Mouse (Mus musculus) brain, adult 2 months (tissue): ENCODE data around the gene C1d.
"Not testable (repeated sequence)": the region's sequence is repeated elsewhere in the genome, so short reads cannot be mapped to it uniquely, and the experiment has no call there.

Experiments
- DNase-seq: peaks from one replicate; pipeline ENCODE4 v3.0.0; 2011; ENCODE audit warnings: low read depth, low spot score

The C1d gene

GRCm38 (mm10) chr11:17257443-17257842 is at the start of gene C1d:
Gene C1d, plus strand, starts transcription at chr11:17257579.
- peak; percentile 99 for DNase-seq

DNA sequence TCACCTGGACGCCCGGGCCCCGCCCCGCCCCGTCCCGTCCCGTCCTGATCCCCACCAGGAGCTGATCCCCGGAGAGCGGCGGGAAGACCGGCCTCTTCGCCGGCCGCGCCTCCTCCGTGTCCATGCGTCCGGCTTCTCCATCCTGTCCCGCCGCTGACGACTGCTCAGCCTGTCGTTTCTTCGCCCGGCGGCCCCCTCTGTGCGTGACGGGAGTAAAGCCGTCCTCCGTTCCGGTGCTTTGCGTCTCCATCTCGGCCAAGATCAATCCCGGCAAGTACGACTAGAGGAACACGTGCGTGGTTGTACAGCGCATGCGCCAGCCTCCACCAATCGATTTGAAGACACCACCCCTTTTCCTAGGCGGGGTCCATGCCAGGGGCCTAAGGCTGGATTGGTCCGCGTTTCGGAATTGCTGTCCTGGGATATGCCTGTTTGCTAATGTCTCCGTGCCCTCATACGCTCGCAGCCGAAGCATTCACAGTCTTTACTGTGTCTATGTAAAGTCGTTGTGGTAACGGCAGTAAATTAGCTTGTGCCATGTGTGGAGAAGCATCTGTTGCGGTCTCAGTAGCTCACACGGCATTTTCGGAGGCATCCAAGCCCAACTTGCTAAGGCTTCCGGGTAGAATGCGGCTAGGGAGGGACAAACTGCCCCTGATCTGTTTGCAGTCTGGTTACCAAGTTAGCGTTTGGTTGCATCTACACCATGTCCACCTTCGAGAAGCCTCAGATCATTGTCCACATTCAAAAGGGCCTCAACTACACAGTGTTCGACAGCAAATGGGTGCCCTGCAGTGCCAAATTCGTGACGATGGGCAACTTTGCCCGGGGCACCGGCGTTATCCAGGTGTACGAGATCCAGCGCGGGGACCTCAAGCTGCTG is 45.9 kb upstream of the C1d start, which contains the start of gene Pno1:
TSS of gene Pno1 (minus strand) at position 311 of the 883 bp plus-strand sequence.
- DNase-seq: peak; percentile 99

DNA sequence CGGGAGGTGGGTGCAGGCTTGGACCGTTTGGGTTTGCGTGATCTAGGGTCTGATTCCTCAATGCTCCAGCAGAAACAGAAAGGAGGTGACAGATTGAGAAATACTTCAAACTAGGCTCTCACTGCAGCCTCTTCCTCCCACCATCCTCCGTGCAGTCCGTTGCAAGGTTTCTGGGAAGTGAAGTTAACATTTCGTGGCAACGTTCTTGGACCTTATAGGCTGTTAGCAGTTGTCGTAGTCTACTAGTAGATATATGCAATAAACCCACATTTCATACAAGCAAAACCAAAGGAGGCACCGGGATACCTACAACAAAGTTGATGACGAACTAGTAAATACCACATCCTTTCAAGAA is 45.3 kb upstream of the C1d start:
- DNase-seq: peak; percentile 68

- DNase-seq: no peak
These were observed 44.4 kb upstream of the C1d start for GRCm38 (mm10) chr11:17212903-17213509.

GRCm38 (mm10) chr11:17215475-17215874 is 41.9 kb upstream of the C1d start:
- peak; percentile 57 for DNase-seq

- no peak for DNase-seq
These were observed 36.3 kb upstream of the C1d start for GRCm38 (mm10) chr11:17221126-17221525.

DNA sequence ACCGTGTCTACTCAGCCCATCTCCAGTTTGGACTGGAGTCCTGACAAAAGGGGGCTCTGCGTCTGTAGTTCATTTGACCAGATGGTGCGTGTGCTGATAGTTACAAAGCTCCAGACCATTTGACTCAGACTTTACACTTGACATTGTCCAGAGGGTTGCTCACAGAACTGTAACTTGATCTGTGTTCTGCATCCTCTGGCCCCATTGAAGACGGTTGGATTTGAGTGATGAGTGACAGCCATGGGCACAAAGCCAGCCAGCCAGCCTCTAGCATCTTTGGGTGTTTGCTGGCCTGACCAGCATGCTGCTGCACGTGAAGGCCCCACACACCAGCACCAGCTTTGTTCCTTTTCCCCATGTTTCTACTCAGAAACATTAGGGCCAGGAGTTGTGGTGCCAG is 24.6 kb upstream of the C1d start:
- no peak for DNase-seq

DNA sequence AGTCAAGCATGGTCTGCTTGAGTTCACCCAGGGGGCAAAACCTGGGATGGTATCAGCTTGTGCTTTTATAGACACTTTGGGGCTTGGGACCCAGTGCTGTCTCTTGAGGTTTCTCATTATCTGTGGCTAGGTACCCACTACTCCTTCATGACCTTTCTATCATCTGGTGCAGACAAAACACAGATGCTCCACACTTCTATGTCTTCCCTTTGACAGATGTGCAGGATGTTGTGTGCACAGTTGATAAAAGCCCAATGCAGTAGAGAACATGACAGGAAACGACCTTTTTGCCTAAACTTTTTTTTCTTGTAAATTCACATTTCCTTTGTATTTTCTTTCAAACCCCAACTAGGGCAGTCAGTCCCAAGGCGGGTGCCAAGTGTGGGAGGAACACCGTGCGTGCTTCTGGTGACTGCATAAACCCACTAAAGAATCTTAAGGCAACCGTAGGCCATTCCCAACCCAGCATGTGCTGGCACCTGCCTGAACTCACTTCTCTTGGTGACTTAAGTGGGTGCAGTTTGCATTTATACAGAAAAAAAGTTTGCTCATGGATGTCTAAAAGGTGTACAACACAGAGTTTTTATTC is 20.8 kb upstream of the C1d start:
- DNase-seq: peak; percentile 29

DNA sequence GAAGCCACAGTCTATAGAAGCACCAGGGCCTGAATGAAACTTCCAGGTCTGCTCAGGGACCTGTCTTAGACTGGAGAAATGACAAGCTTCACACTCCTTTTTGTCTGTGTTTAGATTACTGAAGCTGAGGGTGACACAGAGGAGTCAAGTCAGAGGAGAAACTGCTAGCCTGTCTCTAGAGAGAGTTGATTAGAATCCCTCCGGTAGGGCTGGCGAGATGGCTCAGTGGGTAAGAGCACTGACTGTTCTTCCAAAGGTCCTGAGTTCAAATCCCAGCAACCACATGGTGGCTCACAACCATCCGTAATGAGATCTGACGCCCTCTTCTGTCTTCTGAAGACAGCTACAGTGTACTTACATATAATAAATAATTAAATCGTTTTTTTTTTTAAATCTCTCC is 18.8 kb upstream of the C1d start:
- DNase-seq: not testable (repeated sequence)

DNA sequence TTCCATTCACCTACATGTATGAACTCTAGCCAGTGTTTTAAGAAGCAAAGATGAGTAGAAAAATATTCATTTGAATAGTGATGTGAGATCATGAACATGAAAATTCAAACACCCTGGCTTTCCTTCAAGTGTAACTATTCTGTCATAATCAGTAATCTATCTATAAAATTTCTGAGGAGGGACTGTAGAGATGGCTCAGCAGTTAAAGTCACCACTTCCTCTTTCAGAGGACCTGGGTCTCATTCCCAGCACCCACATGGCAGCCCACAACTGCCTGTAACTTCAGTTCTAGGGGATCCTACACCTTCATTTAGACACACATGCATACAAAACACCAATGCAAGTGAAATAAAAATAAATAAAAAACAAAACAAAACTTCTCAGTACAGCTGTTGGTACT is 8.7 kb upstream of the C1d start:
- DNase-seq: no peak

DNA sequence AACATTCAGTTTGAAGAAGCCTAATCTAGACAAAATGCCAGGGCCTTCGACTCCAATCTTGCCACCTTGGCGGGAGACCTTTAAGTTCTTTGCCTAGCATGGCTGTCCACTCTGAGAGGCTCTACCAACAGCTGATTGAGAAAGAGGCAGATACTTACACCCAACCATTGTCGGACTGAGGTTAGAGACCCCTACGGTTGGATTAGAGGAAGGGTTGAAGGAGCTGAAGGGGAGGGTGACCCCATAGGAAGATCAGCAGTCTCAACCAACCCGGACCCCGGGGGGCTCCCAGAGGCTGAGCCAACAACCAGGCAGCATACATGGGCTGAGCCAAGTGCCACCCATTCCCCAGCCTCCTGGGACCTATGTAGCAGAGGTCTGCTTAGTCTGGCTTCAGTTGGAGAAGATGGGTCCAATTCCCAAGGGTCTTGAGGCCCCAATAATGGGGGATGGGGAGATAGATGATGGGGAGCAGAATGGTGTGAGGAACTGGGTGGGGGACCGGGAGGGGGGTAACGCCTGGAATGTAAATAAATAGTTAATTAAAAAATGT is 490 bp upstream of the C1d start:
- DNase-seq: no peak

GRCm38 (mm10) chr11:17257861-17258260 is 482 bp downstream of the C1d start:
- DNase-seq: no peak

DNA sequence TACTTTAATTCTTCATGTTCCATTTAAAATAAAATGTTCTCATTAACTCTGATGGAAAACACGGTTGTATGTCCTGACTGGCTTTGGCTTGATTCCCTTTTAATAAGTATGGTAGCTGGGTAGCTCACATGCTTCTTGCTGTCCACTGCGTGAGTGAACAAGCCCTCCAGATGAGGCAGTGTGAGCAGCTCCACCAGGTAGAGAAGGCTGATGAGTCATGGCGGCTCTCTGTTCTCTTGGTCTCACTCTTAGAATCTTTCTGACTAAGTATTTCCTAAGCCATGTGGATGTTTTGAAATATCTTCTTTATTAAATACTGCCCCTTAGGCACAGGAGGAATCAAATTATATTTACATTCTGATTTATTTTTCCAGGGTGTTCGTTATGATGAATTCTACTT is 9.8 kb downstream of the C1d start:
- no peak for DNase-seq

GRCm38 (mm10) chr11:17268801-17269200 is 11.4 kb downstream of the C1d start:
- no peak for DNase-seq

DNA sequence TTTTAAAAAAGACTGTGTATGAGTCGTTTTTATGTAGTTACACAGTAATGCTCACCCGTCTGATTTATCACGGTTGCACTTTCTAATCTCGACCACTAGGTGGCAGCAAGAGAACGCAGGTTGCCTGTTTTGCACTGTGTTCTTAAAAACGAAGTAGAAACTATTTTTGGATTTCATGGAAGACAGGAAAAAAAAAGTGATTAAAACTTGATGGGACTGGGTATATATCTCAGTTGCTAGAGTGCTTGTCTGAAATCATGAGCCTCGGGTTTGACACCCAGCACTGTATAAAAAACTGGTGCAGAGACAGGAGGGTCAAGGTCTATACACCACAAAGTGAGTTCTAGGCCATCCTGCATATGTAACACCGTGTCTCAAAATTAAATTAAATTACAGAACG is 22.6 kb downstream of the C1d start:
- DNase-seq: peak; percentile 74

- DNase-seq: no peak
These were observed 26.7 kb downstream of the C1d start for GRCm38 (mm10) chr11:17284055-17284454.

DNA sequence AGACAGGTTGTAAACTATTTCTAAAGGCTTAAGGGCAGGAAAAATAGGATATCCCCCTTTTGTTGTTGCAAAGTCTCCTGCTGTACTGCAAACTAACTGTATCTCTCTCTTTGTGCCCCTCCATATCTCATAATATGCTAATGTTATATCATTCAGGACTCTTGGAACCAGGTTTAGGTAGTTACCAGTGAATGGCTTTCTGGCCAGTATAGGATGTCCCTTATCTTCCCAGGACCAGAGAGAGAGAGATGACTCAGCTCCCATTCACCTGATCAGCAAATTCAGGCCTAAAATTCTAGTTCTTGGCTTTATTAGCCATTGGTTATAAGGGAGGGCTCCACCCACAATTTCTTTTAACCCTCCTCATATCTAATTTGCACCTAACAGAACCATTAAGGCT is 31.5 kb downstream of the C1d start:
- DNase-seq: no peak

GRCm38 (mm10) chr11:17306007-17306891 is 48.9 kb downstream of the C1d start:
- peak; percentile 78 for DNase-seq

DNA sequence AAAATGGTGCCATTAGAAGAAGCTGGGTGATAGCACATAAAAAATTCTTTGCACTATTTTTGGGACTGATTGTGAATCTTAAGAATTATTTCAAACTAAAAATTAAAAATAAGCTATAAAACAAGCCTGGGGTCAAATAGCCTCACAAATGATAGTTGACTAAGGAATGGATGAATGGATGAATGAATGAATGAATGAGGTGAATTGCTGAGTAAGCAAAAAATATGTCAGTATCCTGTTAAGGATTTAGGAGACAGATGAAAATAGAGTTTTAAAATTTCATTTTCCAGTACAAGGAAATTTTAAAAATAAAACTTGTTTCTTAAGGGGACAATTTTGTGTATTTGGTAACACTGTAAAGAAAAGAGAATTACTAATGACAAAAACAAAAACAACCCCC is 50.1 kb downstream of the C1d start:
- DNase-seq: no peak
